Mouse (Mus musculus): ENCODE results near the gene Fras1.

GRCm38 (mm10) chr5:96681085-96681484, 307.3 kb downstream of the Fras1 start:
- TF ChIP-seq GATA1 (IDR thresholded peaks at IDR 0.05; ENCODE audit: low read length) (no peak), TAL1 (IDR thresholded peaks at IDR 0.05; ENCODE audit: low read length) (no peak)

Measured in erythroblast, embryonic 14.5 days (primary cell).